Mouse (Mus musculus): ENCODE data around the gene Ppp1r3g. TPM values are rescaled to one million over a fixed set of nuclear protein-coding genes. Genes with fewer than 3 reads are reported as not detected.

The Ppp1r3g gene
- polyA plus RNA-seq, 1 experiment from 2014 or later, result 4.3 TPM

DNA sequence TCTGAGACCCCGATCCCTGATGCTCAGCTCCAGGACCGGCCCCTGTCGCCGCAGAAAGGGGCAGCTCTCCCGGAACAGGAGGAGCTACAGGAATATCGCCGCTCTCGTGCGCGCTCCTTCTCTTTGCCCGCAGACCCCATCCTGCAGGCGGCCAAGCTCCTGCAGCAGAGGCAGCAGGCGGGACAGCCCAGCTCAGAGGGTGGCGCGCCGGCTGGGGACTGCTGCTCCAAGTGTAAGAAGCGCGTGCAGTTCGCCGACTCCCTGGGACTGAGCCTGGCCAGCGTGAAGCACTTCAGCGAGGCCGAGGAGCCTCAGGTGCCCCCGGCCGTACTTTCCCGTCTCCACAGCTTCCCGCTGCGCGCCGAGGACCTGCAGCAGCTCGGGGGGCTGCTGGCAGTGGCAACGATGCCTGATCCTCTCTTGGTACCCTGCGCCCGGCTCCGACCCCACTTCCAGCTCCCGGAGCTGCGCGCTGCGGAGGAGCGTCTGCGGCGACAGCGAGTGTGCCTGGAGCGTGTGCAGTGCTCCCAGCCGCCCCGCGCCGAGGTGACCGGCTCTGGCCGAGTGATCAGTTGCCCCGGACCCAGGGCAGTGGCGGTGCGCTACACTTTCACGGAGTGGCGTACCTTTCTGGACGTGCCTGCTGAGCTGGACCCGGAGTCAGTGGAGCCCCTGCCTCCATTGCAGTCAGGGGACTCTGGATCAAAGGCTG is 10.2 kb downstream of the Ppp1r3g start:
- Histone ChIP-seq H3K4me3 (ENCODE audit: low read depth, low read length) (peak overlapping the region; percentile 56), H3K27ac (ENCODE audit: low read depth) (peak overlapping the region; percentile 69), H3K9ac (replicated peaks) (peak overlapping the region; percentile 76), H3K36me3 (replicated peaks; ENCODE audit: insufficient read depth, low read length) (no peaks in the 10 kb centered on the region), H3K4me2 (ENCODE audit: low read depth, low read length) (peak overlapping the region; percentile 80), H3K9me3 (ENCODE audit: low read length) (no peaks in the 10 kb centered on the region), H3K4me1 (ENCODE audit: insufficient read depth) (no peaks in the 10 kb centered on the region), H3K27me3 (ENCODE audit: insufficient read depth, low read length) (peaks cover 33% of the 10 kb centered on the region)
- peak; percentile 43 for DNase-seq
- WGBS (ENCODE audit: insufficient replicate concordance), result under 1% methylated on average over 56 of the region's 57 CpGs
- ATAC-seq, result peak; percentile 35
- no peak for TF ChIP-seq CTCF (IDR thresholded peaks at IDR 0.05; ENCODE audit: low read depth)
- no peak for TF ChIP-seq EP300 (IDR thresholded peaks at IDR 0.05; ENCODE audit: low read depth)

- no peaks in the 10 kb centered on the region for H3K9me3 ChIP-seq (ENCODE audit: low read length)
- peak overlapping the region; percentile 76 for H3K9ac ChIP-seq (replicated peaks)
- TF ChIP-seq CTCF (IDR thresholded peaks at IDR 0.05; ENCODE audit: low read depth), result no peak
- no peak for TF ChIP-seq EP300 (IDR thresholded peaks at IDR 0.05; ENCODE audit: low read depth)
- peak overlapping the region; percentile 69; the same call in 1 of the 2 replicates for H3K27ac ChIP-seq (ENCODE audit: low read depth)
- H3K36me3 ChIP-seq (replicated peaks; ENCODE audit: insufficient read depth, low read length), result no peaks in the 10 kb centered on the region
- H3K4me1 ChIP-seq (ENCODE audit: insufficient read depth), result no peaks in the 10 kb centered on the region
- ATAC-seq, result 0 out of 2 replicates have a peak, but pooled peaks have one; percentile 1
- 1% methylated on average over 18 of the region's 18 CpGs for WGBS (ENCODE audit: insufficient replicate concordance)
- H3K4me3 ChIP-seq (ENCODE audit: low read depth, low read length), result peak overlapping the region; percentile 56
- peak overlapping the region; percentile 80 for H3K4me2 ChIP-seq (ENCODE audit: low read depth, low read length)
- peak; percentile 21 for DNase-seq
- H3K27me3 ChIP-seq (ENCODE audit: insufficient read depth, low read length), result peaks cover 33% of the 10 kb centered on the region
Measured at GRCm38 (mm10) chr13:35969431-35969721, 10.7 kb downstream of the Ppp1r3g start.

GRCm38 (mm10) chr13:35969829-35970228 is 11.2 kb downstream of the Ppp1r3g start:
- H3K36me3 ChIP-seq (replicated peaks; ENCODE audit: insufficient read depth, low read length), result no peaks in the 10 kb centered on the region
- WGBS (ENCODE audit: insufficient replicate concordance), result 36% methylated on average over 9 of the region's 9 CpGs
- TF ChIP-seq CTCF (IDR thresholded peaks at IDR 0.05; ENCODE audit: low read depth) (no peak), EP300 (IDR thresholded peaks at IDR 0.05; ENCODE audit: low read depth) (no peak)

GRCm38 (mm10) chr13:35976912-35977311 is 18.3 kb downstream of the Ppp1r3g start:
- no peak overlapping the region for H3K27ac ChIP-seq (ENCODE audit: low read depth)
- DNase-seq (no peak), ATAC-seq (no peak)
- TF ChIP-seq CTCF (IDR thresholded peaks at IDR 0.05; ENCODE audit: low read depth), result no peak
- no peak for TF ChIP-seq EP300 (IDR thresholded peaks at IDR 0.05; ENCODE audit: low read depth)
- 94% methylated on average over 7 of the region's 7 CpGs for WGBS (ENCODE audit: insufficient replicate concordance)
- no peak overlapping the region for H3K4me3 ChIP-seq (ENCODE audit: low read depth, low read length)
- no peaks in the 10 kb centered on the region for H3K4me1 ChIP-seq (ENCODE audit: insufficient read depth)
- no peaks in the 10 kb centered on the region for H3K9me3 ChIP-seq (ENCODE audit: low read length)
- H3K4me2 ChIP-seq (ENCODE audit: low read depth, low read length), result no peak overlapping the region
- H3K27me3 ChIP-seq (ENCODE audit: insufficient read depth, low read length), result no peaks in the 10 kb centered on the region
- H3K36me3 ChIP-seq (replicated peaks; ENCODE audit: insufficient read depth, low read length), result 0 out of 2 replicates have a peak, but pooled peaks cover 10% of the 10 kb centered on the region
- no peak overlapping the region for H3K9ac ChIP-seq (replicated peaks)

More at GRCm38 (mm10) chr13:35969829-35970228, 11.2 kb downstream of the Ppp1r3g start:
- H3K4me3 ChIP-seq (ENCODE audit: low read depth, low read length), result peak overlapping the region; percentile 56
- ATAC-seq (no peak), DNase-seq (no peak)
- peak overlapping the region; percentile 76; the same call in 1 of the 2 replicates for H3K9ac ChIP-seq (replicated peaks)
- H3K4me1 ChIP-seq (ENCODE audit: insufficient read depth), result no peaks in the 10 kb centered on the region
- peak overlapping the region; percentile 80 for H3K4me2 ChIP-seq (ENCODE audit: low read depth, low read length)
- no peak overlapping the region for H3K27ac ChIP-seq (ENCODE audit: low read depth)
- H3K9me3 ChIP-seq (ENCODE audit: low read length), result no peaks in the 10 kb centered on the region
- H3K27me3 ChIP-seq (ENCODE audit: insufficient read depth, low read length), result peaks cover 33% of the 10 kb centered on the region

DNA sequence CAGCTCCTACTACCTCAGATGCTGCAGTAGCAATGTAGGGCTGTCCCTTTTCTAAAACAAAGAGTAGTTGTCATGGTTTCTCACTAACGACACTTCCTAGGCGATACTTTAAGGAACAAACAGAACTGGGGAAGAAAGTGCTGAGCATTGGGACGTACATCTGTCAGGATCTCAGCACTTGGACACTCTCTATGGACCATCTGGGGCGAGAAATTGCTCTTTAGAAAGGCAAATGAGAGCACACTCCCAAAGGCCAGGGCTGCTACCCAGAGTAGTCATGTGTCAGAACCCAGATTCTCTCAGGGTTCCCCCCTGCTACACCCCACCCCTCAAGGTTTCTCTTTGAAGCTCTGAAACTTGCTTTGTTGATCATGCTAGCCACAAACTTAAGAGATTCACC is 21.8 kb downstream of the Ppp1r3g start:
- WGBS (ENCODE audit: insufficient replicate concordance), result 75% methylated on average over 4 of the region's 4 CpGs
- Histone ChIP-seq H3K4me3 (ENCODE audit: low read depth, low read length) (no peak overlapping the region), H3K27ac (ENCODE audit: low read depth) (no peak overlapping the region), H3K9me3 (ENCODE audit: low read length) (no peaks in the 10 kb centered on the region), H3K4me2 (ENCODE audit: low read depth, low read length) (no peak overlapping the region), H3K9ac (replicated peaks) (no peak overlapping the region), H3K4me1 (ENCODE audit: insufficient read depth) (no peaks in the 10 kb centered on the region), H3K27me3 (ENCODE audit: insufficient read depth, low read length) (no peaks in the 10 kb centered on the region), H3K36me3 (replicated peaks; ENCODE audit: insufficient read depth, low read length) (0 out of 2 replicates have a peak, but pooled peaks cover 10% of the 10 kb centered on the region)
- DNase-seq, result no peak
- no peak for TF ChIP-seq CTCF (IDR thresholded peaks at IDR 0.05; ENCODE audit: low read depth)
- TF ChIP-seq EP300 (IDR thresholded peaks at IDR 0.05; ENCODE audit: low read depth), result no peak
- ATAC-seq, result no peak

DNA sequence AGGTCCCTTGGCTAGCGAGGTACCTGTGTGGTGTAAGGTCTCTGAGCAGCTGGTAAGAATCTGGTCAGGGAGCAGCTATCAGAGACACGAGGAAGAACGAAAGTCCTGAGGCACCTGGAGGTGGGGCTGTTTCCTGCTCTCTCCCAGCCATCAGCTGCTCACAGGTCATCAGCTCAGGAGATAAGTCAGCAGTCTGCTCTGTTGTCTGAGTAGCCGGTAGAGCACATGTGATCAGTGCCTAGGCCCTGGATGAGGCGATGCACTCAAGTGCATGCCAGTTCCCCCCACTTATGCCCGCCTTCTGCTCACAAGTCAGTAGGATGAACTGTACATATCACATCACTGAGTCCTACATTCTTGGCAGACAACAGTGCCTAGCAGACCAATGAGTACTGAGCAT is 24.3 kb downstream of the Ppp1r3g start:
- no peak overlapping the region for H3K4me3 ChIP-seq (ENCODE audit: low read depth, low read length)
- TF ChIP-seq CTCF (IDR thresholded peaks at IDR 0.05; ENCODE audit: low read depth), result no peak
- no peak for TF ChIP-seq EP300 (IDR thresholded peaks at IDR 0.05; ENCODE audit: low read depth)
- no peaks in the 10 kb centered on the region for H3K4me1 ChIP-seq (ENCODE audit: insufficient read depth)
- ATAC-seq (no peak), DNase-seq (no peak)
- H3K9ac ChIP-seq (replicated peaks), result no peak overlapping the region
- H3K27me3 ChIP-seq (ENCODE audit: insufficient read depth, low read length), result no peaks in the 10 kb centered on the region
- WGBS (ENCODE audit: insufficient replicate concordance), result 70% methylated on average over 6 of the region's 6 CpGs
- H3K27ac ChIP-seq (ENCODE audit: low read depth), result no peak overlapping the region
- H3K36me3 ChIP-seq (replicated peaks; ENCODE audit: insufficient read depth, low read length), result 0 out of 2 replicates have a peak, but pooled peaks cover 8% of the 10 kb centered on the region
- no peak overlapping the region for H3K4me2 ChIP-seq (ENCODE audit: low read depth, low read length)
- H3K9me3 ChIP-seq (ENCODE audit: low read length), result no peaks in the 10 kb centered on the region
